Mouse (Mus musculus): Measurements from ENCODE around the gene Hspbp1.

DNA sequence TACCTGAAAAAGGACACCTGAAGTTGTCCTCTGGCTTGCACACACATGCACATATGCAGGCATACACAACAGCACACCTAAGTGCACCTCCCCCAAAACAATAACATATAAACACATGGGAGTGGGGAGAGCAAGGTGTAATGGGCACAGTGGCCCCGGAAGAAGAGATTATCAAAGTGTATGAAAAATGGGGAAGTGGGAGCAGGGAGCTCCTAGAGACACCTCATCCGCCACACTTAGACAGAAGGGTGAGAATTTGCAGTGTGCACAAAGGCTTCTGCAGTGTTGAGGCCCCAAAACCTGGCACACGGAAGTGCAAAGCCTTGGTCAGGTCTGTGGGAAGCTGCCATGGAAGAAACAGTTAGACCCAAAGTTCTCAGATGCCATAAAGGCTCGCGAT is 46.2 kb upstream of the Hspbp1 start:
- TF ChIP-seq POLR2A (IDR thresholded peaks at IDR 0.05; ENCODE audit: insufficient read depth, low read depth, low read length) (no peak), CTCF (IDR thresholded peaks at IDR 0.05; ENCODE audit: insufficient read depth, low read depth, low read length) (no peak)
